Comparison of ENCODE assay signal across 24 mouse cellular contexts in the genomic region with DNA sequence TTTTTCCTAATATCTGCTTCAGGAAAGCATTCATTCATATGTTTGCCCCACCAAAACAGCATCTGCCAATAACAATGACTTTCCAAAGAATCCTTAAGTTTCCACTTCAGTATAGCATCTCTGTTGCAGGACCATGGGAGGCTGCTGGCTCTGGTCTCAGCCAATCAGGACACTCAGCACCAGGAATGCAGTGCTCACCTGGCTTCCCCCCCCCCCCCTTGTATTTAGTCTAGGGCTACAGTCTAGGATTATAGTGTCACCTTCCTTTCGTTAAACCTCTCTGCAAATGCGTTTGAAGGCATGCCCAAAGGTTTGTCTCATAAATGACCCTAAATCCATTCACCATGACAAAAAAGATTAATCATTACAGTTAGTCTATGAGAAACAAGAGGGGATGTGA. TPM values are rescaled to one million over a fixed set of nuclear protein-coding genes. Genes with fewer than 3 reads are reported as not detected.
DNase-seq lines count a peak whose midpoint lies in the region; ATAC-seq lines count a peak whose summit lies in the region.
"Had no signal": no experiment of that assay in that cellular context is flagged by ENCODE, and none has a peak within 500 bp of the region (broad histone marks: within the 10 kb centered on the region; RNA-seq: fewer than 3 reads in every experiment).

No protein-coding gene starts in this region.

- WGBS in forebrain, embryonic 13.5 days: 83% methylated on average over 2 of the region's 2 CpGs
- 93% methylated on average over 2 of the region's 2 CpGs for WGBS in forebrain, embryonic 11.5 days
- 73% methylated on average over 2 of the region's 2 CpGs for WGBS in hindbrain, embryonic 15.5 days
- 78% methylated on average over 2 of the region's 2 CpGs for WGBS in hindbrain, embryonic 12.5 days
- 84% methylated on average over 2 of the region's 2 CpGs for WGBS in neural tube, embryonic 12.5 days

- no peaks in the 10 kb centered on the region for H3K4me1 ChIP-seq in forebrain, embryonic 13.5 days
- H3K4me1 ChIP-seq in forebrain, embryonic 11.5 days (replicated peaks; ENCODE audit: control insufficient read depth, insufficient read depth, low read length): no peaks in the 10 kb centered on the region
- no peaks in the 10 kb centered on the region for H3K4me1 ChIP-seq in hindbrain, embryonic 15.5 days (replicated peaks)
- H3K4me1 ChIP-seq in hindbrain, embryonic 12.5 days: no peaks in the 10 kb centered on the region
- H3K4me1 ChIP-seq in neural tube, embryonic 12.5 days: no peaks in the 10 kb centered on the region
- H3K4me1 ChIP-seq: heart, embryonic 10.5 days; heart, embryonic 15.5 days; kidney, embryonic 15.5 days had no signal

- H3K27me3 ChIP-seq in forebrain, embryonic 13.5 days: no peaks in the 10 kb centered on the region
- no peaks in the 10 kb centered on the region for H3K27me3 ChIP-seq in forebrain, embryonic 11.5 days (ENCODE audit: control insufficient read depth, insufficient read depth, low read length)
- no peaks in the 10 kb centered on the region for H3K27me3 ChIP-seq in hindbrain, embryonic 15.5 days
- no peaks in the 10 kb centered on the region for H3K27me3 ChIP-seq in hindbrain, embryonic 12.5 days
- no peaks in the 10 kb centered on the region for H3K27me3 ChIP-seq in neural tube, embryonic 12.5 days (replicated peaks)
- H3K27me3 ChIP-seq: heart, embryonic 15.5 days; kidney, embryonic 15.5 days had no signal

- H3K4me2 ChIP-seq in forebrain, embryonic 13.5 days: no peak overlapping the region
- no peak overlapping the region for H3K4me2 ChIP-seq in forebrain, embryonic 11.5 days (ENCODE audit: low read depth, low read length, severe bottlenecking)
- no peak overlapping the region for H3K4me2 ChIP-seq in hindbrain, embryonic 15.5 days
- H3K4me2 ChIP-seq in hindbrain, embryonic 12.5 days (replicated peaks): no peak overlapping the region
- no peak overlapping the region for H3K4me2 ChIP-seq in neural tube, embryonic 12.5 days (replicated peaks)
- H3K4me2 ChIP-seq: heart, embryonic 15.5 days; kidney, embryonic 15.5 days had no signal

- no peak for DNase-seq in forebrain, embryonic 11.5 days (ENCODE audit: low spot score)
- DNase-seq in neural tube, embryonic 10.5 days (ENCODE audit: extremely low spot score, low spot score): no peak
- DNase-seq in frontal cortex, adult 2 months (ENCODE audit: extremely low spot score in 1 of 2, low spot score in 1 of 2): no peak

- H3K27ac ChIP-seq in forebrain, embryonic 13.5 days: no peak overlapping the region
- no peak overlapping the region for H3K27ac ChIP-seq in forebrain, embryonic 11.5 days (ENCODE audit: low read depth, low read length)
- H3K27ac ChIP-seq in hindbrain, embryonic 15.5 days (replicated peaks): no peak overlapping the region
- H3K27ac ChIP-seq in hindbrain, embryonic 12.5 days: no peak overlapping the region
- H3K27ac ChIP-seq in neural tube, embryonic 12.5 days: no peak overlapping the region
- H3K27ac ChIP-seq: heart, embryonic 10.5 days; heart, embryonic 15.5 days; kidney, embryonic 15.5 days; liver, embryonic 14.5 days; macrophage had no signal

- no peaks in the 10 kb centered on the region for H3K36me3 ChIP-seq in forebrain, embryonic 13.5 days (ENCODE audit: poor library complexity, severe bottlenecking)
- no peaks in the 10 kb centered on the region for H3K36me3 ChIP-seq in forebrain, embryonic 11.5 days (ENCODE audit: control insufficient read depth, insufficient read depth, low read length)
- H3K36me3 ChIP-seq in hindbrain, embryonic 15.5 days: no peaks in the 10 kb centered on the region
- H3K36me3 ChIP-seq in hindbrain, embryonic 12.5 days: no peaks in the 10 kb centered on the region
- no peaks in the 10 kb centered on the region for H3K36me3 ChIP-seq in neural tube, embryonic 12.5 days
- H3K36me3 ChIP-seq: heart, embryonic 10.5 days; heart, embryonic 15.5 days; kidney, embryonic 15.5 days had no signal

- H3K9ac ChIP-seq in forebrain, embryonic 13.5 days: no peak overlapping the region
- no peak overlapping the region for H3K9ac ChIP-seq in forebrain, embryonic 11.5 days (ENCODE audit: low read length)
- H3K9ac ChIP-seq in hindbrain, embryonic 15.5 days: no peak overlapping the region
- H3K9ac ChIP-seq in hindbrain, embryonic 12.5 days: no peak overlapping the region
- H3K9ac ChIP-seq in neural tube, embryonic 12.5 days: no peak overlapping the region
- H3K9ac ChIP-seq: forebrain, postnatal 0 days; heart, embryonic 15.5 days; kidney, embryonic 15.5 days; liver, embryonic 14.5 days had no signal

- ATAC-seq in forebrain, embryonic 13.5 days: 0 out of 2 replicates have a peak, but pooled peaks have one; percentile 38
- no peak for ATAC-seq in forebrain, embryonic 11.5 days (replicated peaks; ENCODE audit: low FRiP score)
- ATAC-seq in hindbrain, embryonic 15.5 days (ENCODE audit: low FRiP score, low read depth): peak; percentile 55; the same call in 1 of the 2 replicates
- ATAC-seq in hindbrain, embryonic 12.5 days (ENCODE audit: low FRiP score): no peak
- ATAC-seq in neural tube, embryonic 12.5 days (ENCODE audit: low FRiP score, low read depth): peak; percentile 68

- no peaks in the 10 kb centered on the region for H3K9me3 ChIP-seq in forebrain, embryonic 13.5 days (replicated peaks)
- no peaks in the 10 kb centered on the region for H3K9me3 ChIP-seq in forebrain, embryonic 11.5 days (ENCODE audit: control insufficient read depth, low read length)
- H3K9me3 ChIP-seq in hindbrain, embryonic 15.5 days: no peaks in the 10 kb centered on the region
- H3K9me3 ChIP-seq in hindbrain, embryonic 12.5 days (replicated peaks): no peaks in the 10 kb centered on the region
- H3K9me3 ChIP-seq in neural tube, embryonic 12.5 days: no peaks in the 10 kb centered on the region
- H3K9me3 ChIP-seq: heart, embryonic 10.5 days; heart, embryonic 15.5 days; kidney, embryonic 15.5 days had no signal

- no peak overlapping the region for H3K4me3 ChIP-seq in forebrain, embryonic 13.5 days
- no peak overlapping the region for H3K4me3 ChIP-seq in forebrain, embryonic 11.5 days (ENCODE audit: low read depth, low read length)
- no peak overlapping the region for H3K4me3 ChIP-seq in hindbrain, embryonic 15.5 days
- H3K4me3 ChIP-seq in hindbrain, embryonic 12.5 days: no peak overlapping the region
- no peak overlapping the region for H3K4me3 ChIP-seq in neural tube, embryonic 12.5 days
- H3K4me3 ChIP-seq: erythroblast, embryonic 14.5 days; heart, embryonic 10.5 days; heart, embryonic 15.5 days; kidney, embryonic 15.5 days had no signal

RNA-seq across cellular contexts. Expression of gene H2-M10.5, which starts 15.6 kb away (rescaled TPM):
- polyA plus RNA-seq in forebrain, embryonic 13.5 days (2015; fragmentation: Nextera tagmentation; extraction: Ambion mirVana): not detected in 2 replicates
- polyA plus RNA-seq in forebrain, embryonic 11.5 days (2014; fragmentation: Nextera tagmentation; extraction: Ambion mirVana): not detected in 2 replicates
- polyA plus RNA-seq in hindbrain, embryonic 15.5 days (2015; fragmentation: Nextera tagmentation; extraction: Ambion mirVana): not detected in 2 replicates
- polyA plus RNA-seq in hindbrain, embryonic 12.5 days (2016; fragmentation: Nextera tagmentation; extraction: Ambion mirVana): not detected in 2 replicates
- not detected in 2 replicates for polyA plus RNA-seq in neural tube, embryonic 12.5 days (2016; fragmentation: Nextera tagmentation; extraction: Ambion mirVana)
- not detected in 2 replicates for polyA plus RNA-seq in frontal cortex, adult 2 months (2012; rRNA removed)
- polyA plus RNA-seq: activated CD4-positive, CD25-positive, alpha-beta regulatory T cell, adult 4 months; adrenal gland, adult 2 months; brain, embryonic 14.5 days; C2C12; cortical plate, adult 2 months; embryonic facial prominence, embryonic 14.5 days; erythroblast, embryonic 14.5 days; forebrain, postnatal 0 days; heart, embryonic 10.5 days; heart, embryonic 15.5 days; kidney, embryonic 15.5 days; limb, embryonic 11.5 days; liver, embryonic 14.5 days; lung, adult 2 months; macrophage; stomach, embryonic 16.5 days; urinary bladder, adult 2 months had no signal

RNA-seq across cellular contexts. Expression of gene H2-M10.6, which starts 23.6 kb away (rescaled TPM):
- polyA plus RNA-seq in forebrain, embryonic 13.5 days (2015; fragmentation: Nextera tagmentation; extraction: Ambion mirVana): not detected in 2 replicates
- not detected in 2 replicates for polyA plus RNA-seq in forebrain, embryonic 11.5 days (2014; fragmentation: Nextera tagmentation; extraction: Ambion mirVana)
- not detected in 2 replicates for polyA plus RNA-seq in hindbrain, embryonic 15.5 days (2015; fragmentation: Nextera tagmentation; extraction: Ambion mirVana)
- not detected in 2 replicates for polyA plus RNA-seq in hindbrain, embryonic 12.5 days (2016; fragmentation: Nextera tagmentation; extraction: Ambion mirVana)
- polyA plus RNA-seq in neural tube, embryonic 12.5 days (2016; fragmentation: Nextera tagmentation; extraction: Ambion mirVana): not detected in 2 replicates
- polyA plus RNA-seq in frontal cortex, adult 2 months (2012; rRNA removed): not detected in 2 replicates
- polyA plus RNA-seq: activated CD4-positive, CD25-positive, alpha-beta regulatory T cell, adult 4 months; adrenal gland, adult 2 months; brain, embryonic 14.5 days; C2C12; cortical plate, adult 2 months; embryonic facial prominence, embryonic 14.5 days; erythroblast, embryonic 14.5 days; forebrain, postnatal 0 days; heart, embryonic 10.5 days; heart, embryonic 15.5 days; kidney, embryonic 15.5 days; limb, embryonic 11.5 days; liver, embryonic 14.5 days; lung, adult 2 months; macrophage; stomach, embryonic 16.5 days; urinary bladder, adult 2 months had no signal

RNA-seq across cellular contexts. Expression of gene Trim26, which starts 48.6 kb away (rescaled TPM):
- polyA plus RNA-seq in forebrain, embryonic 13.5 days (2015; fragmentation: Nextera tagmentation; extraction: Ambion mirVana): 34.4 and 39.2 TPM in 2 replicates
- polyA plus RNA-seq in forebrain, embryonic 11.5 days (2014; fragmentation: Nextera tagmentation; extraction: Ambion mirVana): 30.9 and 31.7 TPM in 2 replicates
- polyA plus RNA-seq in hindbrain, embryonic 15.5 days (2015; fragmentation: Nextera tagmentation; extraction: Ambion mirVana): 49.9 and 50.8 TPM in 2 replicates
- polyA plus RNA-seq in hindbrain, embryonic 12.5 days (2016; fragmentation: Nextera tagmentation; extraction: Ambion mirVana): 49.8 and 56.4 TPM in 2 replicates
- polyA plus RNA-seq in neural tube, embryonic 12.5 days (2016; fragmentation: Nextera tagmentation; extraction: Ambion mirVana): 52.1 and 56.8 TPM in 2 replicates
- polyA plus RNA-seq in frontal cortex, adult 2 months (2012; rRNA removed): 20.8 and 21.9 TPM in 2 replicates

Comparison
In these comparisons a context has a peak if more than half of its experiments do, and no peak if none do; other contexts are left out.
1. ATAC-seq: peak in forebrain, embryonic 13.5 days (single experiment), hindbrain, embryonic 15.5 days (single experiment) and neural tube, embryonic 12.5 days (single experiment); none in forebrain, embryonic 11.5 days (single experiment) and hindbrain, embryonic 12.5 days (single experiment).